ENCODE assay signal across 12 mouse cellular contexts in genomic region chr4:111529996-111530395, GRCm38 (mm10).
"Had no signal": no experiment of that assay in that cellular context is flagged by ENCODE, and none has a peak within 500 bp of the region (broad histone marks: within the 10 kb centered on the region; RNA-seq: fewer than 3 reads in every experiment).

No protein-coding gene starts in this region.

- H3K27me3 ChIP-seq: limb, embryonic 13.5 days; midbrain, embryonic 13.5 days had no signal

- ATAC-seq: lung, postnatal 0 days; midbrain, embryonic 13.5 days had no signal

- H3K9ac ChIP-seq: limb, embryonic 13.5 days; lung, embryonic 14.5 days; midbrain, embryonic 13.5 days had no signal

- H3K4me2 ChIP-seq: limb, embryonic 13.5 days; lung, embryonic 14.5 days; midbrain, embryonic 13.5 days had no signal

- DNase-seq: kidney, adult 18-20 months; kidney, adult 9 months; kidney, postnatal 14 days; kidney, postnatal 4 days; left cerebral cortex, postnatal 4 days; lung, embryonic 14.5 days; thymus, adult 18-20 months; thymus, postnatal 36 days had no signal

- H3K9me3 ChIP-seq: limb, embryonic 13.5 days; midbrain, embryonic 13.5 days had no signal

- H3K27ac ChIP-seq: limb, embryonic 13.5 days; macrophage; midbrain, embryonic 13.5 days had no signal

- H3K36me3 ChIP-seq: limb, embryonic 13.5 days; midbrain, embryonic 13.5 days had no signal

- H3K4me1 ChIP-seq: limb, embryonic 13.5 days; midbrain, embryonic 13.5 days had no signal

- H3K4me3 ChIP-seq: limb, embryonic 13.5 days; midbrain, embryonic 13.5 days had no signal
